Mouse (Mus musculus) liver, postnatal 0 days (tissue): ENCODE data around the gene Hmces. TPM values are rescaled to one million over a fixed set of nuclear protein-coding genes. Genes with fewer than 3 reads are reported as not detected.
A peak's percentile ranks its signal among the peaks of the same experiment; 100 is the strongest.

Experiments used
- ATAC-seq: fragments of 200-750 bp; cut with Nextera tagmentation; 2 replicates; pipeline ENCODE4 v1.8.0; 2017; ENCODE audit warnings: mild to moderate bottlenecking, moderate library complexity
- DNase-seq: peaks from one replicate; pipeline ENCODE4 v3.0.0-alpha.2; 2016
- H3K27ac ChIP-seq: fragments of 300-500 bp; sonication (generic); 2 replicates; pipeline ENCODE4 v1.5.1; 2014; ENCODE audit warnings: antibody characterized with exemption, moderate library complexity, mild to moderate bottlenecking, low read depth
- H3K27me3 ChIP-seq: fragments of 300-500 bp; sonication (generic); 2 replicates; pipeline ENCODE4 v1.6.1; 2014; ENCODE audit warnings: low read length, control low read depth, mixed read lengths; ENCODE audit not compliant: insufficient read depth
- H3K36me3 ChIP-seq: fragments of 300-500 bp; sonication (generic); replicated peaks from 2 replicates; pipeline ENCODE4 v1.6.1; 2014; ENCODE audit warnings: mild to moderate bottlenecking, control low read depth, low read length, moderate library complexity, mixed read lengths; ENCODE audit not compliant: insufficient read depth
- H3K4me1 ChIP-seq: fragments of 300-500 bp; sonication (generic); 2 replicates; pipeline ENCODE4 v1.6.1; 2014; ENCODE audit warnings: antibody characterized with exemption, mild to moderate bottlenecking, control low read depth; ENCODE audit not compliant: insufficient read depth
- H3K4me2 ChIP-seq: fragments of 300-500 bp; sonication (generic); 2 replicates; pipeline ENCODE4 v1.6.1; 2014; ENCODE audit warnings: low read depth, mild to moderate bottlenecking, low read length, moderate library complexity, mixed read lengths
- H3K4me3 ChIP-seq: fragments of 300-500 bp; sonication (generic); 2 replicates; pipeline ENCODE4 v1.5.1; 2014; ENCODE audit warnings: low read depth, low read length
- H3K9ac ChIP-seq: fragments of 300-500 bp; sonication (generic); replicated peaks from 2 replicates; pipeline ENCODE4 v1.6.1; 2014; ENCODE audit warnings: mild to moderate bottlenecking, moderate library complexity
- H3K9me3 ChIP-seq: fragments of 300-500 bp; sonication (generic); 2 replicates; pipeline ENCODE4 v1.6.1; 2016; ENCODE audit warnings: mild to moderate bottlenecking, control low read depth, low read length, mixed read lengths
- CTCF ChIP-seq: sonication (generic); IDR thresholded peaks from 2 replicates; pipeline ENCODE4 v1.5.1; 2016; ENCODE audit warnings: antibody characterized with exemption, low read depth
- EP300 ChIP-seq: IDR thresholded peaks from 2 replicates; pipeline ENCODE4 v1.6.1; 2016; ENCODE audit warnings: antibody characterized with exemption, low read depth, mild to moderate bottlenecking
- WGBS: fragments of 180-500 bp; shearing (Covaris S2); extraction: QIAGEN DNeasy Blood & Tissue Kit; methylation state at CpG from one replicate; pipeline ENCODE4 v1.1.7; 2014; ENCODE audit not compliant: insufficient replicate concordance; 5-methylcytosine and 5-hydroxymethylcytosine counted together
- microRNA-seq: library from miRNA; unstranded; fragments of <30 nt; microRNA quantifications from one replicate; pipeline ENCODE4, GENCODE M21; 2016
- polyA plus RNA-seq: library from polyadenylated mRNA; unstranded; fragments of >200 nt; fragmentation: Nextera tagmentation; extraction: Ambion mirVana; gene quantifications from 2 replicates; pipeline ENCODE4 v1.2.1, GENCODE M21; 2015

The Hmces gene
- polyA plus RNA-seq, 1 experiment from 2014 or later = 12.5 TPM

- DNase-seq (no peak), ATAC-seq (no peak)
- WGBS = 70% methylated on average over 3 of the region's 3 CpGs
- no peak overlapping the region for H3K4me2 ChIP-seq
- H3K4me3 ChIP-seq = 0 out of 2 replicates have a peak overlapping the region, but pooled peaks have one; percentile 60
- TF ChIP-seq CTCF = no peak
- TF ChIP-seq EP300 = no peak
- H3K4me1 ChIP-seq = peaks cover 14% of the 10 kb centered on the region; the same call in 1 of the 2 replicates
- H3K27me3 ChIP-seq = peaks cover 32% of the 10 kb centered on the region
- no peaks in the 10 kb centered on the region for H3K36me3 ChIP-seq
- no peak overlapping the region for H3K9ac ChIP-seq
- H3K27ac ChIP-seq = no peak overlapping the region
- no peaks in the 10 kb centered on the region for H3K9me3 ChIP-seq
These were observed 66.0 kb downstream of the Hmces start for GRCm38 (mm10) chr6:87979728-87980127.

DNA sequence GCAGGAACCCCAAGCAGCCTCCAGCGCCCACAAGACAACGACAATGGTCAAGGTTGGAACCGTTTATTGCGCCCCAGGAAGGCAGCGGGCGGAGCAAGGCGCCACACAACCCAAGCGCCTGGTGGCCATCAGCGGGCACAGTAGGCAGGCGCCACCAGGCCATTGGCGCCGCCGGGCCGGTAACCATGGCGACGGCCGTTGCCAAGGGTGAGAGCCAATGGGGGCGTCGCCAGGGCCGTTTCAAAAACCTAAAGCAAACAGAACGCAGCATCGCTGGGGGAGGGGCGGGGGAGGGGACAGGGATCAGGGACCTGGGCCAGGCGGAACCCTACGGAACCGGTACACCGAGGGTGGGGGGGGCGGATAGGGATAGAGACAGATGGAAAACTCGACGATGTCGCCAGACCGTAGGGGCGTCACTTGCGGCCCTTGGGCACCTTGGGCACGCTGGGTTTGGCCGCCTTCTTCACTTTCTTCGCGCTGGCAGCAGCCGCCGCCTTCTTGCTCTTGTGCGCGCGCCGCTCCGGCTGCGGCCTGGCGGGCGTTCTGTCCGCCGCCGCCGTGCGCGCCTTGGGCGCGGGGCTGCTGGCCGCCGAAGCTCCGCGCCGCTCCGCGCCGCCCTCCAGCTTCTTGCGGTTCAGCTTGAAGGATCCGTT lies 66.8 kb downstream of the Hmces start:
- H3K27ac ChIP-seq = no peak overlapping the region
- H3K4me3 ChIP-seq = peak overlapping the region; percentile 60
- WGBS = 3% methylated on average over 53 of the region's 66 CpGs
- peak overlapping the region; percentile 51 for H3K9ac ChIP-seq
- H3K4me2 ChIP-seq = peak overlapping the region; percentile 88
- H3K27me3 ChIP-seq = peaks cover 32% of the 10 kb centered on the region
- peak; percentile 68 for ATAC-seq
- no peaks in the 10 kb centered on the region for H3K9me3 ChIP-seq
- DNase-seq = peak; percentile 72
- peaks cover 14% of the 10 kb centered on the region; the same call in 1 of the 2 replicates for H3K4me1 ChIP-seq
- TF ChIP-seq EP300 = no peak
- no peak for TF ChIP-seq CTCF
- H3K36me3 ChIP-seq = no peaks in the 10 kb centered on the region

DNA sequence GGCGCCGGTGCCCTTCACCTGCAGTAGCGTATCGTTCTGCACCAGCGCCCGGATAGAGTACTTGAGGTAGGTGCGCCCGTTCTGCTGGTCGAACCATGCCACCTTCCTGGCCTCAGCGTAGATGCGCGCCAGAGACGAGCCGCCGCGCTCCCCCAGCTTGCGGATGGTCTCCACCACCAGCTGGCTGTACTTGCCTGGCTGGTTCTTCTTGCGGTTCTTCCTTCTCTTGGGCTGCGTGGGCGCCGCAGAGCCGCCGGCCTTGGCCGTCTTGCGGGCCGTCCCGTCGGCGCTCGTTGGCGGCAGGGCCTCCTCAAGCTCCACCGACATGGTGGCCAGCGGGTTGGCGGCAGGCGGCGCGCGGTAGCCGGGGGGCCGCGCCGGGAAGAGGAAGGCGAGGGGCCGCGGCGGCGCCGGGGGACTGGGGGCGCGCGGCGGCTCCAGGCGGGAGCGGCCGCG lies 67.3 kb downstream of the Hmces start:
- Histone ChIP-seq H3K36me3 (no peaks in the 10 kb centered on the region), H3K4me1 (peaks cover 14% of the 10 kb centered on the region; the same call in 1 of the 2 replicates), H3K4me2 (peak overlapping the region; percentile 88), H3K9ac (peak overlapping the region; percentile 51), H3K27me3 (peaks cover 32% of the 10 kb centered on the region), H3K9me3 (no peaks in the 10 kb centered on the region), H3K4me3 (peak overlapping the region; percentile 60), H3K27ac (no peak overlapping the region)
- 1% methylated on average over 42 of the region's 56 CpGs for WGBS
- TF ChIP-seq CTCF (no peak), EP300 (no peak)
- ATAC-seq (peak; percentile 36), DNase-seq (peak; percentile 26)

GRCm38 (mm10) chr6:87981547-87982256 lies 68.0 kb downstream of the Hmces start, which contains the start of gene H1fx:
H1fx (minus strand) TSS chr6:87981637.
- no peaks in the 10 kb centered on the region for H3K36me3 ChIP-seq
- peak within 1 kb of the TSS; percentile 88 for H3K4me2 ChIP-seq
- under 1% methylated on average over 51 of the region's 55 CpGs for WGBS
- DNase-seq (peak; percentile 65), ATAC-seq (peak; percentile 62)
- TF ChIP-seq CTCF = peak; percentile 18; the same call in 1 of the 2 replicates
- TF ChIP-seq EP300 = no peak
- H3K4me3 ChIP-seq = peak within 1 kb of the TSS; percentile 60
- peaks cover 32% of the 10 kb centered on the region for H3K27me3 ChIP-seq
- H3K9me3 ChIP-seq = no peaks in the 10 kb centered on the region
- H3K4me1 ChIP-seq = peaks cover 14% of the 10 kb centered on the region; the same call in 1 of the 2 replicates
- peak within 1 kb of the TSS; percentile 51 for H3K9ac ChIP-seq
- no peak within 1 kb of the TSS for H3K27ac ChIP-seq

DNA sequence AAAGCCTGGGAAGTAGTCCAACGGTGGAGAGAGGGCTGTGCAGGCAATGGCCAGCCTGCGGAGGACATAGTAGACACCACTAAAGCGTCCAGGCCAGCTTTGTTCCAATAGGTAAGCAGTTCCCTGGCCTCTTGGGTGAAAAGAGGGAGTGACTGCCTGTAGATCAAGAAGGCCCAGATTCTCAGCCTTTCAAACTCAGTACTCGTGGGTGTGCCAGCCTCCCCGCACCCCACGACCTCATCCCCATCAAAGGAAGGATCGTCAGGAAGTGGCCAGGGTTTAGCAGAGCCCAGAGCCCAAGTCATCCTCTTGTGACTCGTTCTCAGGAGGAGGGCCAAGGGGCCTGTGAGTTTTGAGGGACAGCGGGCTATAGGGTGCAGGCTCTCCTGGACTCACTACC lies 68.8 kb downstream of the Hmces start:
- peaks cover 14% of the 10 kb centered on the region; the same call in 1 of the 2 replicates for H3K4me1 ChIP-seq
- no peak for TF ChIP-seq EP300
- TF ChIP-seq CTCF = no peak
- ATAC-seq = no peak
- no peak for DNase-seq
- H3K4me2 ChIP-seq = no peak overlapping the region
- no peak overlapping the region for H3K27ac ChIP-seq
- no peaks in the 10 kb centered on the region for H3K36me3 ChIP-seq
- no peaks in the 10 kb centered on the region for H3K9me3 ChIP-seq
- H3K9ac ChIP-seq = no peak overlapping the region
- peaks cover 32% of the 10 kb centered on the region for H3K27me3 ChIP-seq
- WGBS = 57% methylated on average over 9 of the region's 9 CpGs
- no peak overlapping the region for H3K4me3 ChIP-seq

Small RNA genes within 50 kb of the gene (microRNA-seq; reads per million reads assigned to microRNA genes)
- gene Gm47286 = not detected

Other genes starting within 250 kb of the Hmces start
- 5.5 and 7.1 TPM in 2 replicates for gene Aplf, start 241.7 kb upstream of the Hmces start, polyA plus RNA-seq
- gene Efcc1, start 183.1 kb upstream of the Hmces start, polyA plus RNA-seq = 0.39 and 0.42 TPM in 2 replicates
- 36.5 and 38.0 TPM in 2 replicates for gene Gp9, start 135.9 kb upstream of the Hmces start, polyA plus RNA-seq
- gene Rab43, start 101.8 kb upstream of the Hmces start, polyA plus RNA-seq = 44.4 and 45.4 TPM in 2 replicates
- 2.8 and 3.2 TPM in 2 replicates for gene Gm45140, start 78.1 kb upstream of the Hmces start, polyA plus RNA-seq
- gene Isy1, start 75.1 kb upstream of the Hmces start, polyA plus RNA-seq = 19.7 and 19.8 TPM in 2 replicates
- gene Cnbp, start 62.8 kb upstream of the Hmces start, polyA plus RNA-seq = 445 and 452 TPM in 2 replicates
- gene Copg1, start 26.1 kb upstream of the Hmces start, polyA plus RNA-seq = 30.4 and 35.3 TPM in 2 replicates
- 2.0 and 2.5 TPM in 2 replicates for gene H1fx, start 67.7 kb downstream of the Hmces start, polyA plus RNA-seq
- gene Rab7, start 131.3 kb downstream of the Hmces start, polyA plus RNA-seq = 110 and 111 TPM in 2 replicates
- gene Rpn1, start 170.5 kb downstream of the Hmces start, polyA plus RNA-seq = 102 and 112 TPM in 2 replicates